Mouse (Mus musculus): Measurements from ENCODE around the gene Dnajc28. TPM values are rescaled to one million over a fixed set of nuclear protein-coding genes. Genes with fewer than 3 reads are reported as not detected.
A peak's percentile ranks its signal among the peaks of the same experiment; 100 is the strongest.

Gene Dnajc28
- polyA plus RNA-seq, 2 experiments: 0.71 to 1.8 TPM

DNA sequence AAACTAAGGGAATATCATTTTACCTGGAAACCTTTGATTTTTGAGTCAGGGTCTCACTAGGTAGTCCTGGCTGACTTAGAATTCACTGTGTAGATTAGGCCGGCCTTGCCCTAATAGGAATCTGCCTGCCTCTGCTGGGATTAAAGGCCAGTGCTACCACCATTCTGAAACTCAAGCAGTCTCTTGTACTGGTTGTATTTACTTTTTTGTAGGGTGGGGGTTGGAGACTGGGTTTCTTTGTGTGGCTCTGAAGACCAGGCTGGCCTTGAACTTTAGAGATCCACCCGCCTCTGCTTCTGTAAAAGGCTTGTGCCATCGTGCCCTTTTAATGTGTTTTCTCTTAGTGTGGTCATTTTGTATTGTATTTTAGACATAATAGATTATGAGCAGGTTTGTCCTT lies 30.4 kb upstream of the Dnajc28 start:
- ATAC-seq (ENCODE audit: insufficient read depth) (no peak), DNase-seq (ENCODE audit: low read depth in 3 of 3, low spot score in 3 of 3) (no peak)
- H3K4me2 ChIP-seq (ENCODE audit: low read depth): peak overlapping the region; percentile 91
- peak overlapping the region; percentile 66 for H3K9ac ChIP-seq (replicated peaks)
- H3K9me3 ChIP-seq (ENCODE audit: control insufficient read depth, low read length): no peaks in the 10 kb centered on the region
- peaks cover 10 to 13% of the 10 kb centered on the region in 2 experiments for H3K4me1 ChIP-seq (replicated peaks; ENCODE audit: control insufficient read depth in 2 of 2, insufficient read depth in 2 of 2, low read length in 1 of 2)
- no peak overlapping the region; the same call in 1 of the 2 replicates for H3K27ac ChIP-seq
- 42% methylated on average over 3 of the region's 3 CpGs for WGBS (ENCODE audit: insufficient replicate concordance)
- H3K27me3 ChIP-seq (ENCODE audit: control insufficient read depth, insufficient read depth, low read length): no peaks in the 10 kb centered on the region
- TF ChIP-seq CTCF (IDR thresholded peaks at IDR 0.05; ENCODE audit: low read depth) (no peak), EP300 (IDR thresholded peaks at IDR 0.05; ENCODE audit: low read depth) (no peak)
- H3K4me3 ChIP-seq (ENCODE audit: insufficient read depth in 1 of 2, low read depth in 2 of 2, low read length in 2 of 2): peak overlapping the region; percentile 52 to 88
- peaks cover 23% of the 10 kb centered on the region for H3K36me3 ChIP-seq (replicated peaks; ENCODE audit: control insufficient read depth, insufficient read depth, low read depth)

DNA sequence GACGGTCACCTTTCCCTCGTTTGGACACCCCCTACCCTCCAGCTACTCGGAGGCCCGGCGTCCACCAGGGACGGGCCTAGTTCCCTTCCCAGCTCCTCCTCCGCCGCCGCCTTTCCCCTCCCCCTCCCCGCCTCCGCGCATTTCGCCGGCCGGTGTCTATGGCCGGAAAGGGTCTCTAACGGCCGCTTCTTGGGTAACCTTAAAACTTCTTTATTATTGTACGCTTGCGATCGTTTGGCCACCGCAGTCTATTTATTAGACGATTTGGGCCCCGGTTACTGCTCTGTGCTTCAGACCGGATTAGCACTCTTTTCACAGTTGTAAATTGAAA lies 29.4 kb upstream of the Dnajc28 start:
- Histone ChIP-seq H3K4me1 (replicated peaks; ENCODE audit: control insufficient read depth in 2 of 2, insufficient read depth in 2 of 2, low read length in 1 of 2) (peaks cover 10 to 13% of the 10 kb centered on the region in 2 experiments), H3K9me3 (ENCODE audit: control insufficient read depth, low read length) (no peaks in the 10 kb centered on the region), H3K4me3 (ENCODE audit: insufficient read depth in 1 of 2, low read depth in 2 of 2, low read length in 2 of 2) (peak overlapping the region; percentile 85 to 88), H3K9ac (replicated peaks) (peak overlapping the region; percentile 95), H3K36me3 (replicated peaks; ENCODE audit: control insufficient read depth, insufficient read depth, low read depth) (peaks cover 17% of the 10 kb centered on the region), H3K4me2 (ENCODE audit: low read depth) (peak overlapping the region; percentile 91), H3K27ac (peak overlapping the region; percentile 90), H3K27me3 (ENCODE audit: control insufficient read depth, insufficient read depth, low read length) (no peaks in the 10 kb centered on the region)
- ATAC-seq (ENCODE audit: insufficient read depth) (peak; percentile 70), DNase-seq (ENCODE audit: low read depth in 3 of 3, low spot score in 3 of 3) (peak; percentile 57 to 59 (median 57))
- TF ChIP-seq EP300 (IDR thresholded peaks at IDR 0.05; ENCODE audit: low read depth) (no peak), CTCF (IDR thresholded peaks at IDR 0.05; ENCODE audit: low read depth) (no peak)
- under 1% methylated on average over 24 of the region's 25 CpGs for WGBS (ENCODE audit: insufficient replicate concordance)

DNA sequence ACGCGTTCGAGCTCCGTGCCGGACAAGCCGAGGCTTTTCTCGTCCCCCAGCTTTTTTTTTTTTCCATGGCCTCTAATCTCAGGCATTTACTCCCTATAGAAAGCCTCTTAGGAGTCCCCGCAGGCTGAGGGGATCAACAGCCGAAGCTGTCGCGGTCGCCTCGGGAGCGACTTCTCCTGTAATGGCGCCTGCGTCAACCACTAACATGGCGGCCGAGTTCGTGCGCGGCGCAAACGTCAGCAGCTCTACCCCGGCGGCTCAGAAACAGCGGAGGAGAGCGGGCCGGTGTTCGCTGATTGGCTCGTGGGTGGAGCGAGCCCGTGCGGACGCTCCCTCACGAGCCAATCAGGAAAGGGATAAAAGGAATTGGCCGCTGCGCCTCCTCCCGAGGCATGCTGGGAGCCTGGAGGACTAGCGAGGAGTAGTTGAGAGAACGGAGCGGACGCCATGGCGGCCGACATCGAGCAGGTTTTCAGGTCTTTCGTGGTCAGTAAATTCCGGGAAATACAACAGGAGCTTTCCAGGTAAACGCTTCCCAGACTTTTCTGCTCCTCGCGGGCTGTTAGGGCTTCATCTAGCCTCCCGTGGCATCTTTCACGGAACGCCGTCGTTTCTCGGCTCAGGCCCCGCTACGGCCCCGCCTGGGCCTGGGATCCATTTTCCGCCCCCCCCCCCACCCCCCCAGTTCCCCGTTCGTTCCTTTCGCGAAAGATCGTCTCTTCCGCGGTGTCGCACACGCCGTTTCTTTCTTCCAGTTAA lies 28.8 kb upstream of the Dnajc28 start, which contains the start of gene Son:
TSS of gene Son (plus strand) at position 46 of the 759 bp plus-strand sequence.
- WGBS (ENCODE audit: insufficient replicate concordance): under 1% methylated on average over 70 of the region's 70 CpGs
- DNase-seq (ENCODE audit: low read depth in 3 of 3, low spot score in 3 of 3): peak; percentile 96 to 98 (median 96)

DNA sequence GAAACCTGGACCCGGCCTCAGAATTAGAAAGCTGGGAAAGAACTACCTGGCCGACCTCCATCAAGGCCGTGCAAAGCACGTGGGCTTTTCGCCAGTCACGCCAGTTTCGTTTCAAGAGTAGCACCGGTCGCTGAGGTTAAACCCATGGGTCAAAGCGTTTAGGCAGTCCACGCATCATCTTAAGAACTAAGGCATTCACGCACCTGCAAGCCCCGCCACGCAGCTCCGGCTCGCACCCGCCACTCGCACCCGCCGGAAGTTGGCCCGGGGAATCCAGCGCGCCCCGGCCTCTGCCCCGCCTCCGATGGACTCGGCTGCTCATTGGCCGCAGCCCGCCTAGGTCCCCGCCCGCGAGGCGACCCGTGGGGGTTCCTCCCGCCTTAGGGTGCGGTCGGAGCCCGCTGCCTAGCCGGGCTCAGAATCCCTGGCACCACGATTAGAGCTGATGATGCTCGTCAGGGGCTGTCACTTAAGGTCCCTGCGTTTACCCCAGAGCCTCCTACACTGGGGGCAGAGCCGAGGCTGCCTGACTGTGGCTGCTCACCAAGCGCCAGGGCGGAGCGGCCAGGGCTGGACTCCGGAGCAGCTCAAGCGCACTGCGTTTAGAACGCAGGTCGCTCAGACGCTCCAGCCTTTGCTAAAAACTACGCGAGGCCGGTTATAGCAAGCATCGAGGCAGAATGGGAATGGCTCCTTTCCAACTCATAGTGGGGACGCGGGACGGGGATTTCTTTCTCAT lies 28.0 kb upstream of the Dnajc28 start, which contains the start of gene Gart:
TSS of gene Gart (minus strand) at position 272 of the 739 bp plus-strand sequence.
- H3K36me3 ChIP-seq (replicated peaks; ENCODE audit: control insufficient read depth, insufficient read depth, low read depth): peaks cover 15% of the 10 kb centered on the region
- peak within 1 kb of the TSS; percentile 99 for H3K4me2 ChIP-seq (ENCODE audit: low read depth)
- peak within 1 kb of the TSS; percentile 95 for H3K9ac ChIP-seq (replicated peaks)
- DNase-seq (ENCODE audit: low read depth in 3 of 3, low spot score in 3 of 3) (peak; percentile 86 to 89 (median 87)), ATAC-seq (ENCODE audit: insufficient read depth) (peak; percentile 81)
- peak within 1 kb of the TSS; percentile 97 for H3K27ac ChIP-seq
- WGBS (ENCODE audit: insufficient replicate concordance): under 1% methylated on average over 59 of the region's 59 CpGs
- 0 out of 2 replicates have a peak, but pooled peaks have one; percentile 2 for TF ChIP-seq CTCF (IDR thresholded peaks at IDR 0.05; ENCODE audit: low read depth)
- TF ChIP-seq EP300 (IDR thresholded peaks at IDR 0.05; ENCODE audit: low read depth): no peak
- no peaks in the 10 kb centered on the region for H3K27me3 ChIP-seq (ENCODE audit: control insufficient read depth, insufficient read depth, low read length)
- no peaks in the 10 kb centered on the region for H3K9me3 ChIP-seq (ENCODE audit: control insufficient read depth, low read length)
- H3K4me3 ChIP-seq (ENCODE audit: insufficient read depth in 1 of 2, low read depth in 2 of 2, low read length in 2 of 2): peak within 1 kb of the TSS; percentile 85 to 88
- H3K4me1 ChIP-seq (replicated peaks; ENCODE audit: control insufficient read depth in 2 of 2, insufficient read depth in 2 of 2, low read length in 1 of 2): peaks cover 10 to 13% of the 10 kb centered on the region in 2 experiments

More for the DNA sequence above, 28.8 kb upstream of the Dnajc28 start, which contains the start of gene Son:
- peak within 1 kb of the TSS; percentile 97 for H3K27ac ChIP-seq
- H3K27me3 ChIP-seq (ENCODE audit: control insufficient read depth, insufficient read depth, low read length): no peaks in the 10 kb centered on the region
- H3K4me2 ChIP-seq (ENCODE audit: low read depth): peak within 1 kb of the TSS; percentile 99
- TF ChIP-seq EP300 (IDR thresholded peaks at IDR 0.05; ENCODE audit: low read depth) (0 out of 2 replicates have a peak, but pooled peaks have one; percentile 5), CTCF (IDR thresholded peaks at IDR 0.05; ENCODE audit: low read depth) (no peak)
- peak within 1 kb of the TSS; percentile 95 for H3K9ac ChIP-seq (replicated peaks)
- peak; percentile 90 for ATAC-seq (ENCODE audit: insufficient read depth)
- peak within 1 kb of the TSS; percentile 85 to 88 for H3K4me3 ChIP-seq (ENCODE audit: insufficient read depth in 1 of 2, low read depth in 2 of 2, low read length in 2 of 2)
- no peaks in the 10 kb centered on the region for H3K9me3 ChIP-seq (ENCODE audit: control insufficient read depth, low read length)
- peaks cover 10 to 13% of the 10 kb centered on the region in 2 experiments for H3K4me1 ChIP-seq (replicated peaks; ENCODE audit: control insufficient read depth in 2 of 2, insufficient read depth in 2 of 2, low read length in 1 of 2)
- H3K36me3 ChIP-seq (replicated peaks; ENCODE audit: control insufficient read depth, insufficient read depth, low read depth): peaks cover 19% of the 10 kb centered on the region
